Mouse (Mus musculus): ENCODE results near the gene Ece1. TPM values are rescaled to one million over a fixed set of nuclear protein-coding genes. Genes with fewer than 3 reads are reported as not detected.

Gene Ece1
- polyA plus RNA-seq, 1 experiment: 69.9 TPM

- Histone ChIP-seq H3K4me2 (ENCODE audit: low read depth) (peak overlapping the region; percentile 92), H3K4me3 (peak overlapping the region; percentile 83), H3K79me2 (ENCODE audit: control insufficient read depth, insufficient read depth) (peaks cover 32% of the 10 kb centered on the region), H3K36me3 (ENCODE audit: control insufficient read depth, insufficient read depth) (peaks cover 5% of the 10 kb centered on the region), H3K27me3 (ENCODE audit: control insufficient read depth, insufficient read depth, insufficient read length) (no peaks in the 10 kb centered on the region), H3ac (ENCODE audit: control insufficient read depth, insufficient read length) (peak overlapping the region; percentile 59)
- TF ChIP-seq REST (IDR thresholded peaks at IDR 0.05; ENCODE audit: insufficient read depth, insufficient read length) (no peak), USF1 (IDR thresholded peaks at IDR 0.05; ENCODE audit: low read depth) (no peak), MAX (IDR thresholded peaks at IDR 0.05; ENCODE audit: low read depth) (no peak), POLR2AphosphoS2 (IDR thresholded peaks at IDR 0.05; ENCODE audit: insufficient read length, low read depth) (no peak), TCF3 (IDR thresholded peaks at IDR 0.05; ENCODE audit: insufficient read length, low read depth) (no peak), MYOD1 (IDR thresholded peaks at IDR 0.05; ENCODE audit: control insufficient read depth in 1 of 3, insufficient read length in 2 of 3, low read depth in 2 of 3) (no peak), POLR2A (IDR thresholded peaks at IDR 0.05; ENCODE audit: insufficient read length, low read depth) (no peak), TCF12 (IDR thresholded peaks at IDR 0.05; ENCODE audit: insufficient read depth, poor library complexity, severe bottlenecking) (no peak), CEBPB (IDR thresholded peaks at IDR 0.05; ENCODE audit: insufficient read depth, poor library complexity, severe bottlenecking) (no peak), E2F4 (IDR thresholded peaks at IDR 0.05; ENCODE audit: insufficient read depth) (no peak), SRF (IDR thresholded peaks at IDR 0.05; ENCODE audit: control insufficient read depth, insufficient read length, low read depth) (no peak), MYOG (IDR thresholded peaks at IDR 0.05; ENCODE audit: control insufficient read depth in 1 of 3, insufficient read depth in 1 of 3, insufficient read length in 2 of 3, low read depth in 2 of 3) (no peak)
These were observed 132.0 kb downstream of the Ece1 start for GRCm38 (mm10) chr4:137993821-137994561.

- Histone ChIP-seq H3ac (ENCODE audit: control insufficient read depth, insufficient read length) (peak overlapping the region; percentile 59), H3K4me3 (peak overlapping the region; percentile 83), H3K36me3 (ENCODE audit: control insufficient read depth, insufficient read depth) (peaks cover 9% of the 10 kb centered on the region), H3K79me2 (ENCODE audit: control insufficient read depth, insufficient read depth) (peaks cover 38% of the 10 kb centered on the region), H3K4me2 (ENCODE audit: low read depth) (peak overlapping the region; percentile 92), H3K27me3 (ENCODE audit: control insufficient read depth, insufficient read depth, insufficient read length) (no peaks in the 10 kb centered on the region)
- TF ChIP-seq MYOD1 (IDR thresholded peaks at IDR 0.05; ENCODE audit: control insufficient read depth in 1 of 3, insufficient read length in 2 of 3, low read depth in 2 of 3) (no peak), POLR2A (IDR thresholded peaks at IDR 0.05; ENCODE audit: insufficient read length, low read depth) (no peak), MYOG (IDR thresholded peaks at IDR 0.05; ENCODE audit: control insufficient read depth in 1 of 3, insufficient read depth in 1 of 3, insufficient read length in 2 of 3, low read depth in 2 of 3) (no peak), CEBPB (IDR thresholded peaks at IDR 0.05; ENCODE audit: insufficient read depth, poor library complexity, severe bottlenecking) (no peak), MAX (IDR thresholded peaks at IDR 0.05; ENCODE audit: low read depth) (no peak), POLR2AphosphoS2 (IDR thresholded peaks at IDR 0.05; ENCODE audit: insufficient read length, low read depth) (no peak), E2F4 (IDR thresholded peaks at IDR 0.05; ENCODE audit: insufficient read depth) (no peak), REST (IDR thresholded peaks at IDR 0.05; ENCODE audit: insufficient read depth, insufficient read length) (no peak), TCF3 (IDR thresholded peaks at IDR 0.05; ENCODE audit: insufficient read length, low read depth) (no peak), TCF12 (IDR thresholded peaks at IDR 0.05; ENCODE audit: insufficient read depth, poor library complexity, severe bottlenecking) (no peak), SRF (IDR thresholded peaks at IDR 0.05; ENCODE audit: control insufficient read depth, insufficient read length, low read depth) (no peak), USF1 (IDR thresholded peaks at IDR 0.05; ENCODE audit: low read depth) (no peak)
These were observed 132.7 kb downstream of the Ece1 start for GRCm38 (mm10) chr4:137994562-137995336.

- H3K4me2 ChIP-seq (ENCODE audit: low read depth): peak overlapping the region; percentile 92
- H3ac ChIP-seq (ENCODE audit: control insufficient read depth, insufficient read length): no peak overlapping the region
- TF ChIP-seq REST (IDR thresholded peaks at IDR 0.05; ENCODE audit: insufficient read depth, insufficient read length): no peak
- no peak for TF ChIP-seq CEBPB (IDR thresholded peaks at IDR 0.05; ENCODE audit: insufficient read depth, poor library complexity, severe bottlenecking)
- TF ChIP-seq MAX (IDR thresholded peaks at IDR 0.05; ENCODE audit: low read depth): no peak
- no peak for TF ChIP-seq POLR2A (IDR thresholded peaks at IDR 0.05; ENCODE audit: insufficient read length, low read depth)
- H3K36me3 ChIP-seq (ENCODE audit: control insufficient read depth, insufficient read depth): peaks cover 14% of the 10 kb centered on the region
- H3K79me2 ChIP-seq (ENCODE audit: control insufficient read depth, insufficient read depth): peaks cover 42% of the 10 kb centered on the region
- H3K27me3 ChIP-seq (ENCODE audit: control insufficient read depth, insufficient read depth, insufficient read length): no peaks in the 10 kb centered on the region
- H3K4me3 ChIP-seq: peak overlapping the region; percentile 83
These were observed 133.4 kb downstream of the Ece1 start for GRCm38 (mm10) chr4:137995399-137995798.

- no peak overlapping the region for H3K4me3 ChIP-seq
- TF ChIP-seq TCF3 (IDR thresholded peaks at IDR 0.05; ENCODE audit: insufficient read length, low read depth) (no peak), REST (IDR thresholded peaks at IDR 0.05; ENCODE audit: insufficient read depth, insufficient read length) (no peak), POLR2AphosphoS2 (IDR thresholded peaks at IDR 0.05; ENCODE audit: insufficient read length, low read depth) (no peak), MYOG (IDR thresholded peaks at IDR 0.05; ENCODE audit: control insufficient read depth in 1 of 3, insufficient read depth in 1 of 3, insufficient read length in 2 of 3, low read depth in 2 of 3) (peak in 2 of 3 experiments; percentile 14 to 52), E2F4 (IDR thresholded peaks at IDR 0.05; ENCODE audit: insufficient read depth) (no peak)
These were observed 136.2 kb downstream of the Ece1 start for GRCm38 (mm10) chr4:137998232-137998631.

More at GRCm38 (mm10) chr4:137998232-137998631, 136.2 kb downstream of the Ece1 start:
- Histone ChIP-seq H3ac (ENCODE audit: control insufficient read depth, insufficient read length) (no peak overlapping the region), H3K79me2 (ENCODE audit: control insufficient read depth, insufficient read depth) (peaks cover 58% of the 10 kb centered on the region), H3K36me3 (ENCODE audit: control insufficient read depth, insufficient read depth) (peaks cover 24% of the 10 kb centered on the region), H3K27me3 (ENCODE audit: control insufficient read depth, insufficient read depth, insufficient read length) (no peaks in the 10 kb centered on the region), H3K4me2 (ENCODE audit: low read depth) (peak overlapping the region; percentile 21)

Data from myocyte (in vitro differentiated cells).